Mouse (Mus musculus) heart, embryonic 12.5 days (tissue): Measurements from ENCODE around the gene Kcnn1. TPM values are rescaled to one million over a fixed set of nuclear protein-coding genes. Genes with fewer than 3 reads are reported as not detected.
A peak's percentile ranks its signal among the peaks of the same experiment; 100 is the strongest.

ENCODE experiments used
- ATAC-seq: fragments of 200-750 bp; cut with Nextera tagmentation; 2 replicates; pipeline ENCODE4 v1.8.0; 2017; ENCODE audit warnings: moderate TSS enrichment, moderate library complexity; ENCODE audit not compliant: insufficient number of reproducible peaks, low FRiP score
- H3K27ac ChIP-seq: fragments of 300-500 bp; sonication (generic); 2 replicates; pipeline ENCODE4 v1.5.1; 2016; ENCODE audit warnings: mild to moderate bottlenecking, moderate library complexity; ENCODE audit not compliant: poor library complexity, severe bottlenecking
- H3K27me3 ChIP-seq: fragments of 300-500 bp; sonication (generic); replicated peaks from 2 replicates; pipeline ENCODE4 v1.6.1; 2016; ENCODE audit warnings: mild to moderate bottlenecking, moderate library complexity
- H3K36me3 ChIP-seq: fragments of 300-500 bp; sonication (generic); 2 replicates; pipeline ENCODE4 v1.6.1; 2016; ENCODE audit warnings: mild to moderate bottlenecking, moderate library complexity
- H3K4me1 ChIP-seq: fragments of 300-500 bp; sonication (generic); replicated peaks from 2 replicates; pipeline ENCODE4 v1.6.1; 2016; ENCODE audit warnings: mild to moderate bottlenecking
- H3K4me2 ChIP-seq: fragments of 300-500 bp; sonication (generic); 2 replicates; pipeline ENCODE4 v1.6.1; 2016; ENCODE audit warnings: mild to moderate bottlenecking, moderate library complexity
- H3K4me3 ChIP-seq: fragments of 300-500 bp; sonication (generic); 2 replicates; pipeline ENCODE4 v1.5.1; 2016; ENCODE audit warnings: mild to moderate bottlenecking
- H3K9ac ChIP-seq: fragments of 300-500 bp; sonication (generic); 2 replicates; pipeline ENCODE4 v1.6.1; 2016; ENCODE audit warnings: mild to moderate bottlenecking, moderate library complexity
- H3K9me3 ChIP-seq: fragments of 300-500 bp; sonication (generic); replicated peaks from 2 replicates; pipeline ENCODE4 v1.6.1; 2016; ENCODE audit warnings: mild to moderate bottlenecking, moderate library complexity
- WGBS: fragments of 180-500 bp; shearing (Covaris S2); methylation state at CpG from one replicate; pipeline ENCODE4 v1.1.7; 2016; 5-methylcytosine and 5-hydroxymethylcytosine counted together
- polyA plus RNA-seq: library from polyadenylated mRNA; unstranded; fragments of >200 nt; fragmentation: Nextera tagmentation; extraction: Ambion mirVana; gene quantifications from 2 replicates; pipeline ENCODE4 v1.2.1, GENCODE M21; 2016

The Kcnn1 gene
- polyA plus RNA-seq, 1 experiment from 2014 or later: 1.8 TPM

DNA sequence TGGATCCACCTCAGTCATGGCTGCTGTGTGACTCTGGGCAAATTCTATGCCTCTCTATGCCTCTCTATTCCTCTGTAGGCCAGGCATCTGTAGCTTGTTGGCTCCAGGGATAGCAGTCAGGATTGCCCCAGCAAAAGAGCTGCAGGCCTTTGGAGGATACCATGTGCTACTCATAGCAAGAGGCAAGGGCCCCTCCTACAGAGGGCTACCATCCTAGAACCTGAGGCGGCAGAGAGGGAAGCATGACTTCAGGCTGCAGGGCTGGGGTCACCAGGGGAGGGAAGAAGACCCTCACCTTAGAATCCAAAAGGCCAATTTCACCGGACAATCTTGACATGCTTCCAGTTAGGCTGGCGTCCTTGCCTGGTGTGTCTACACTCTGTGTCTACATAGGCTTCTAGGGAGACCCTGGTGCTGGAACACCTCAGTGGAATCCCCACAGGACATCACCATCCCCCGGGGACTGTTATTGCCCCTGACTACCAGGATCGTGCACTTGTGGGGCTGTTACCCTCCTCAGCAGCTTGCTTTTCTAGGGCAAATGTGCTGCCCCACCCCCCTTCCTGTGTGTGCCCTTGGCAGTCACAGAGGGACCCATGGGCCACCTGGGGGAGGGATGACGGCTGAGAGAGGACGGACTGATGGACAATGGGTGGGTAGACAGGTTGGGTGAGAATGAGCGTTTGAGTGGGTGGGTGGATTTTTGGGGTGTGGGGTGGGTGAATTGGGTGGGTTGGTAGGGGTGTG is 53.9 kb downstream of the Kcnn1 start:
- no peaks in the 10 kb centered on the region for H3K9me3 ChIP-seq
- H3K4me3 ChIP-seq: no peak overlapping the region
- H3K27me3 ChIP-seq: peaks cover 51% of the 10 kb centered on the region
- no peak for ATAC-seq
- no peak overlapping the region for H3K9ac ChIP-seq
- no peak overlapping the region for H3K27ac ChIP-seq
- 79% methylated on average over 8 of the region's 8 CpGs for WGBS
- peaks cover 12% of the 10 kb centered on the region for H3K4me1 ChIP-seq
- no peak overlapping the region for H3K4me2 ChIP-seq
- H3K36me3 ChIP-seq: no peaks in the 10 kb centered on the region

DNA sequence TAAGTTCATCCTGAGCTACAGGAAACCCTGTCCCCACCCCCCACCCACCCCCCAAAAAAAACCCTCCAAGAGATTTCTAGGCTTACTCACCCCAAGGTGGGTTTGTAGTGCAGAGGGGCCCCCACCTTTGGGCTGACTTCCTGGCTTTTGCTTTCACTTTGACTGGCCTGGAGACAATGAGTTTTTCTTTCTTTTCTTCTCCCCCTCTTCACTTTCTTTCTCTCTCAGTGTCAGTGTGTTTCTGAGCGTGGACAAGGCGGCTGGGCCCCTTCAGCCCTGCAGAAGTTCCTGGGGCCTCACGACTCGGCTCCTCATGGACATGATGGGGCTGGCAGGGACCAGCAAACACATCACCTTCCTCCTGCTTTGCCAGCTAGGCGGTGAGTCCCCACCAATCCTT is 54.8 kb downstream of the Kcnn1 start, which contains the start of gene Il12rb1:
Il12rb1 (plus strand) TSS at position 211 of the 400 bp plus-strand sequence.
- Histone ChIP-seq H3K27ac (no peak within 1 kb of the TSS), H3K4me2 (no peak within 1 kb of the TSS), H3K4me3 (no peak within 1 kb of the TSS), H3K9ac (no peak within 1 kb of the TSS), H3K9me3 (no peaks in the 10 kb centered on the region), H3K27me3 (peaks cover 51% of the 10 kb centered on the region), H3K36me3 (no peaks in the 10 kb centered on the region), H3K4me1 (peaks cover 19% of the 10 kb centered on the region)
- ATAC-seq: no peak
- 68% methylated on average over 5 of the region's 5 CpGs for WGBS

DNA sequence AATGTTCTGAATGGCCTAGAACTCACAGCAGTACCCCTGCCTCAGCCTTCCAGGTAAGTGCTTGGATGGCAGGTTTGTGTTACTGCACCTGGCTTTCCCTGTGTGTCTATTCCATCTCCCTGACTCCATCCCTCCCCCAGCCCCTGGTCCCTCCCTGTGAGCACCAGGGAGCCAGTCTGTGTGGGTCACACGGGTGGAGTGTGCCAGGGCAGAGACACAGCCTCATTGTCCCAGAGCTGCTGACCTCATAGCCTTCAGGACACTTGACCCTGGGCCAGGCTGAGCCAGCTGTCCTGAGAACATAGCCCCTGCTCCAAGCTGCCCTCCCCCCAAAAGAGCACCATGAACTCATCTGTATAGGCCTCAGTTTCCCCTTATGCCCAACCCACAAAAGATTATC is 55.8 kb downstream of the Kcnn1 start:
- Histone ChIP-seq H3K27me3 (peaks cover 51% of the 10 kb centered on the region), H3K27ac (no peak overlapping the region), H3K4me2 (no peak overlapping the region), H3K9ac (no peak overlapping the region), H3K4me3 (no peak overlapping the region), H3K9me3 (no peaks in the 10 kb centered on the region), H3K36me3 (no peaks in the 10 kb centered on the region), H3K4me1 (peaks cover 19% of the 10 kb centered on the region)
- no peak for ATAC-seq
- 61% methylated on average over 1 of the region's 1 CpGs for WGBS

DNA sequence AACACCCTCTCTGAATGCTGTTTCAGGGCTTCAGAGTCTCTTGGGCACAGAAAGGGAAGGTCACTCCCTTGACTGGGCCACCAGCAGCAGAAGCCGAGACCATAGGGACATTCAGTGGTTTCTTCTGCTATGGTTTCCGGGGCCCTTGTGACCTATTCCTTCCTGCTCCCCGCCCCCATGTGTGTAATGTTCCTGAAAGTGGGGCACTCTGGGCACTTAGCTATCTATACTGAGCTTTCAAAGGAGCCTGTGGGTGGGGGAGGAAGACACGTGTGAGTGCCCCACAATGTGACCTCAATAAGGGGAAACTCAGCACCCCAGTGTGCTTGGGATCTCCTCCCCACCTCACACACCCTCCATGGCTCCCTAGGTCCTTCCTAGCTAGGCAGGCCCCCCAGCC is 56.5 kb downstream of the Kcnn1 start:
- Histone ChIP-seq H3K4me2 (no peak overlapping the region), H3K9ac (no peak overlapping the region), H3K4me3 (no peak overlapping the region), H3K4me1 (peaks cover 19% of the 10 kb centered on the region), H3K36me3 (no peaks in the 10 kb centered on the region), H3K27ac (no peak overlapping the region), H3K9me3 (no peaks in the 10 kb centered on the region), H3K27me3 (peaks cover 58% of the 10 kb centered on the region)
- WGBS: 69% methylated on average over 4 of the region's 4 CpGs
- no peak for ATAC-seq

DNA sequence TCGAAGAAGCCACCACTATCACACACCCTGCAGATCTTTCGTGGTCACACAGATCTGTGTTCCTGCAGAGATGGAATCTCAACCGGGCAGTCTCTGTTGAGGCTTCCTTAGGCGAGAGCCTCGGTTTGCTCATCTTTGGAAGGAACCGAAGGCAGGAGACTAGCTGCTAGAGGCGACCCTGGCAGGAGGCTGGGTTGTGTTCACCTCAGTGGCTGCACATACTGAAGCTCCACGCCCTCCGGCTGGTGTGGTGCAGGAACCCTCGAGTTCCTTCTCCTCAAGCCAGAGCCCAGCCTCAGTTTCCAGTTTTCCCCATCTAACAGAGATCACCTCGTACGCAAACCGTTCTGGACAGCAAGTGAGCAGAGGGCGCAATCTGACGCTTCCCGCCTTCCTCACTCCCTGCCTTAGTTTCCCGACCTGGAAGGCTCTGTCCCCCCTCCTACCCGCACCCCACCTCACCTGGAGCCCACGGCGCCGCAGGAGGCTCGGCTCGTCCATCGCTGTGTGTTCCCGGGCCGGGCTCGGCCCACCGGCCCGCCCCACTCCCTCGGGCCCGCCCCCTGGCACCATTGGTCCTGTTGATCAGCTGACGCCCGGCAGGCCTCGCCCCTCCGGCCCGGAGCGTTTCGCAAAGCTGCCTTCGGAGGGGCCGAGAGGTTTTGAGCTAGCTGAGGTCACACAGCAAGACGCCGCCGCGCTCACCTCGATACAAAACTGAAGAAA is 58.4 kb downstream of the Kcnn1 start, which contains the start of gene Mast3:
Mast3 (minus strand) TSS at position 574 of the 726 bp plus-strand sequence.
- Histone ChIP-seq H3K36me3 (no peaks in the 10 kb centered on the region), H3K9ac (peak within 1 kb of the TSS; percentile 68), H3K27ac (no peak within 1 kb of the TSS), H3K4me2 (peak within 1 kb of the TSS; percentile 77), H3K4me1 (peaks cover 12% of the 10 kb centered on the region), H3K9me3 (no peaks in the 10 kb centered on the region), H3K27me3 (peaks cover 68% of the 10 kb centered on the region), H3K4me3 (peak within 1 kb of the TSS; percentile 46)
- ATAC-seq: peak; percentile 91
- under 1% methylated on average over 45 of the region's 45 CpGs for WGBS

DNA sequence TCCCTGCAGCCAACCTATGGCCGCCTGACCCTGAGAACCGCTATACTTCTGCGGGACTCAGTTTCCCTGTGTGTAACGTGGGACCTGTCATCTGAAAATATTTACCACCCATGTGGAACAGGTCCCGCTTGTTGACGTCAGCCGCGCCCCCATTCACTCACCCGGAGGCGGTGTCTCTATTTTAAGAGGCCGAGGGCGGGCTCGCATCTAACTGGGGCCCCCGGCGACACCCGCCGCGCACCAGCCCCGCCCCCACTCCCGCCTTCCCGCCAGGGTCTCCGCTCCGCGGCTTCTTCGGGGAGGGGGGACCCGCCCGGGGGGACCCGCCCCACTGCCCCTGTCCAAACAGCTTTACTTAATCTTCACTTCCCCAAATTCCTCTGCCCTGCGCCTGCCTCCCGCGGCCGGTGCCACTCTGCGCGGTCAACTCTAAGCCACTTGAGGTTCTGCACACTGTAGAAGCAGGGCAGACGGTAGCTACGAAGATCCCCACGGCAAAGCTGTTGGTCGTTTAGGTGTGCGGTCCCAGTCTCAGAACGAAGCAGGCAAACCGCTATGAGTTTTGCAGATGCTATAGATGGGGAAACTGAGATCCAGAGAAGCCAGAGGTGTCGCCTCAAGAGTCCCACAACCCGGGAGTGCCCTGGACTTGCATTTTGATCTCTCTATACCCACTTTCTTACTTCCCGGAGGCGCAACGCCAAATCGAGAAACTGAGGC is 59.1 kb downstream of the Kcnn1 start:
- ATAC-seq: no peak
- no peaks in the 10 kb centered on the region for H3K36me3 ChIP-seq
- no peak overlapping the region for H3K27ac ChIP-seq
- H3K27me3 ChIP-seq: peaks cover 68% of the 10 kb centered on the region
- H3K9ac ChIP-seq: peak overlapping the region; percentile 68
- H3K4me3 ChIP-seq: peak overlapping the region; percentile 46
- peaks cover 12% of the 10 kb centered on the region for H3K4me1 ChIP-seq
- H3K9me3 ChIP-seq: no peaks in the 10 kb centered on the region
- WGBS: under 1% methylated on average over 47 of the region's 47 CpGs
- peak overlapping the region; percentile 77 for H3K4me2 ChIP-seq

DNA sequence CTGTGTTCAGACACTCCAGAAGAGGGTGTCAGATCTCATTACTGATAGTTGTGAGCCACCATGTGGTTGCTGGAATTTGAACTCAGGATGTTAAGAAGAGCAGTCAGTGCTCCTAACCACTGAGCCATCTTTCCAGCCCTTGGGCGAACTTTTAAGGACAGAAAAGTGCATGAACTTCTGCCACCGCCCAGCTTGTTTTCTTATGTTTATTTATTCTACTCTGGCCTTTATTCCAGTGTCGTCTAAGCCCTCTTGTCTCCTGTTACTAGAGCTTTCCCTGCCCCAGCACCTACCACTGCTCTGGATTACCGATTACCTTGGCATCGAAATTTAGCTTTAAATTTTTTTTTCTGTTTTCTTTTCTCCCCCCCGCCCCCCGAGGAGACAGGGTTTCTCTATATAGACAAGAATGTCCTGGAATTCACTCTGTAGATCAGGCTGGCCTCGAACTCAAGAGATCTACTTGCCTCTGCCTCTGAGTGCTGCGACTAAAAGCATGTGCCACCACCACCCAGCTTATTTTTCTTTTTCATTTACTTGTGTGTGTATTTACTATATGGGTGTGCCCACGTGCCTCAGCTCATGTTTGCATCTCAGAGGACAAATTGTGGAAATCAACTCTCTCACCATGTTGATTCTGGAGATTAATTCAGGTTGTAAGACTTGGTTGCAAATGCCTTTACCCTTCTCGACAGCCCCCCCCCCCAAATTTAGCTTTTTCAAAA is 60.1 kb downstream of the Kcnn1 start:
- H3K36me3 ChIP-seq: no peaks in the 10 kb centered on the region
- H3K4me3 ChIP-seq: no peak overlapping the region
- no peak overlapping the region for H3K9ac ChIP-seq
- no peaks in the 10 kb centered on the region for H3K9me3 ChIP-seq
- no peak overlapping the region for H3K4me2 ChIP-seq
- H3K4me1 ChIP-seq: peaks cover 15% of the 10 kb centered on the region
- WGBS: 63% methylated on average over 11 of the region's 11 CpGs
- ATAC-seq: no peak
- H3K27me3 ChIP-seq: peaks cover 75% of the 10 kb centered on the region
- H3K27ac ChIP-seq: no peak overlapping the region

DNA sequence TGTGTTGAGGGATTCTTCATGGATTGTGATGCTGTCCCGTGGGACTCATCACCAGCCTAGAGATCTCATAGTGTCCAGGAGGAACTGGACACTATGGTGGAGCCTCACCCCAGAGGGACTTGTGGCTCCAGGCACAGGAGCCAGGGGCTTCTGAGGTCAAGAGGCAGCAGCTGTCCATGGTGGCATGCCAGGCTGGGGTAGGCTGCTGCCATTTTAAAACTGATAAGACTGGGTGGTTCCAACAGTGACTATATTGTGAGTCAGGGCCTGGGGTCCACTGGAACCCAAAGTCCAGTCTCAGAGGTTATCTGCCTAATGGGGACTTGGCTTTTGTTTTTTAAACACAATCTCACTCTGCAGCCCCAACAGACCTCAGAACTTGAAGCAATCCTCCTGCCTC is 61.2 kb downstream of the Kcnn1 start:
- Histone ChIP-seq H3K4me3 (no peak overlapping the region), H3K4me2 (no peak overlapping the region), H3K9me3 (no peaks in the 10 kb centered on the region), H3K27me3 (peaks cover 72% of the 10 kb centered on the region), H3K4me1 (peaks cover 20% of the 10 kb centered on the region), H3K27ac (no peak overlapping the region), H3K9ac (no peak overlapping the region), H3K36me3 (no peaks in the 10 kb centered on the region)
- no peak for ATAC-seq
- 71% methylated on average over 1 of the region's 1 CpGs for WGBS

DNA sequence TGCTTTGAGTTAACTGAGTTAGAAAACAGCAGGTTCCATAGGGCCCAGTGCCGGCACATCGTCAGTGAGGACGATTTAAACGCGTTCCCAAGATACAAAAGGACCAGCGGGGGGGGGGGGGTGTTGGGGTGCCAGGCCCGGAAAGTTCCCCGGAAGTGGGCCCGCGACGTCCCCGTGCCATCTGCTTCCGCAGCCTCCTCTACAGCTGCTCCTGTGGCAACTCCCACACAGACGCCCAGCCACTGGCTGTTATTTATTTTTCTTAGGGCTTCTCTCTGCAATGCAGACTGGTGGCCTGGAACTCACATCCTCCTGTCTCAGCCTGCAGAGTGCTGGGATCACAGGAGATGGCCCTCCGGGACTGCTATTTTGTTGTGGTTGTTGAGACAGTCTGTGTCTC is 61.9 kb downstream of the Kcnn1 start:
- peaks cover 25% of the 10 kb centered on the region for H3K4me1 ChIP-seq
- H3K4me3 ChIP-seq: no peak overlapping the region
- WGBS: 21% methylated on average over 15 of the region's 15 CpGs
- no peak overlapping the region for H3K4me2 ChIP-seq
- peaks cover 75% of the 10 kb centered on the region for H3K27me3 ChIP-seq
- ATAC-seq: no peak
- no peaks in the 10 kb centered on the region for H3K36me3 ChIP-seq
- H3K9me3 ChIP-seq: no peaks in the 10 kb centered on the region
- H3K27ac ChIP-seq: no peak overlapping the region
- no peak overlapping the region for H3K9ac ChIP-seq

DNA sequence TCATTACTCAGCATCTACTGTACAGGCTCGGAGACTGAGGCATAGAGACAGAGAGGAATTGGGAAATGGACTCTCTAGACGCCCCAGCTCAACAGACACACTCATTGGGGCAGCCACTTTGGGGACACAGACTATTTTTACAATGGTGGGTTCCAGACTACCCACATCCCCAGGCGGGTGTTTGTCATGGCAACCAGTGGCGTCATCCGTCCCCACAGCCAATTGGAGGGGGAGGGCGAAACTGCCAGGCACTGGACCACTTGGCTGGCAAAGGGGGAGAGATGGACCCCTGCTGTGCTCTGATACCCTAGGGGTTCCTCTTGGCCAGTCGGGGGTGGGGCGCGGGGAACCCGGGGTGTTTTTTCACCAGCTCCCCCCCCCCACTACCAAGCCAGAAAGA is 62.4 kb downstream of the Kcnn1 start:
- H3K9ac ChIP-seq: no peak overlapping the region
- no peaks in the 10 kb centered on the region for H3K36me3 ChIP-seq
- peaks cover 80% of the 10 kb centered on the region for H3K27me3 ChIP-seq
- 47% methylated on average over 10 of the region's 10 CpGs for WGBS
- no peak overlapping the region for H3K27ac ChIP-seq
- H3K4me2 ChIP-seq: no peak overlapping the region
- no peak for ATAC-seq
- peaks cover 25% of the 10 kb centered on the region for H3K4me1 ChIP-seq
- no peaks in the 10 kb centered on the region for H3K9me3 ChIP-seq
- H3K4me3 ChIP-seq: no peak overlapping the region
